Mouse (Mus musculus) liver, adult 2 months (tissue): Measurements from ENCODE around the gene Il5ra.

Source experiments
- CTCF ChIP-seq: fragments of 200-500 bp; IDR thresholded peaks from 2 replicates; pipeline ENCODE4 v1.5.1; 2011; ENCODE audit warnings: low read depth, low read length, control low read depth
- POLR2A ChIP-seq: fragments of 200-500 bp; IDR thresholded peaks from 2 replicates; pipeline ENCODE4 v1.6.1; 2011; ENCODE audit warnings: low read length, control low read depth; ENCODE audit not compliant: insufficient read depth; ENCODE audit errors: extremely low read depth

GRCm38 (mm10) chr6:106726078-106726477 is 22.8 kb downstream of the Il5ra start:
- TF ChIP-seq POLR2A: no peak
- no peak for TF ChIP-seq CTCF
